Mouse (Mus musculus) heart, embryonic 10.5 days (tissue): ENCODE measurements around the gene Runx1. TPM values are rescaled to one million over a fixed set of nuclear protein-coding genes. Genes with fewer than 3 reads are reported as not detected.

Experiments used
- DNase-seq: peaks from one replicate; pipeline ENCODE4 v3.0.0-alpha.2; 2017; ENCODE audit warnings: low spot score
- H3K27ac ChIP-seq: fragments of 300-500 bp; sonication (generic); 2 replicates; pipeline ENCODE4 v1.5.1; 2016; ENCODE audit warnings: mild to moderate bottlenecking
- H3K27me3 ChIP-seq: fragments of 300-500 bp; sonication (generic); 2 replicates; pipeline ENCODE4 v1.6.1; 2016; ENCODE audit warnings: mild to moderate bottlenecking; ENCODE audit not compliant: poor library complexity, insufficient read depth, severe bottlenecking
- H3K36me3 ChIP-seq: fragments of 300-500 bp; sonication (generic); 2 replicates; pipeline ENCODE4 v1.6.1; 2016; ENCODE audit warnings: mild to moderate bottlenecking, moderate library complexity
- H3K4me1 ChIP-seq: fragments of 300-500 bp; sonication (generic); 2 replicates; pipeline ENCODE4 v1.6.1; 2016; ENCODE audit warnings: mild to moderate bottlenecking
- H3K4me3 ChIP-seq: fragments of 300-500 bp; sonication (generic); 2 replicates; pipeline ENCODE4 v1.5.1; 2016; ENCODE audit warnings: mild to moderate bottlenecking, moderate library complexity
- H3K9me3 ChIP-seq: fragments of 300-500 bp; sonication (generic); 2 replicates; pipeline ENCODE4 v1.6.1; 2016; ENCODE audit warnings: mild to moderate bottlenecking, moderate library complexity
- WGBS: fragments of 180-500 bp; shearing (Covaris S2); methylation state at CpG from one replicate; pipeline ENCODE4 v1.1.7; 2016; 5-methylcytosine and 5-hydroxymethylcytosine counted together
- polyA plus RNA-seq: library from polyadenylated mRNA; unstranded; fragments of >200 nt; fragmentation: Nextera tagmentation; extraction: Ambion mirVana; gene quantifications from 2 replicates; pipeline ENCODE4 v1.2.1, GENCODE M21; 2016

Gene Runx1
- polyA plus RNA-seq, 1 experiment from 2014 or later = 2.5 TPM

GRCm38 (mm10) chr16:92823381-92823862 is 2.5 kb downstream of the Runx1 start:
- WGBS = 47% methylated on average over 5 of the region's 5 CpGs
- peaks cover 93% of the 10 kb centered on the region for H3K27me3 ChIP-seq

GRCm38 (mm10) chr16:92822676-92823075 is 3.3 kb downstream of the Runx1 start:
- H3K4me1 ChIP-seq = peaks cover 30% of the 10 kb centered on the region
- no peaks in the 10 kb centered on the region for H3K36me3 ChIP-seq
- H3K27ac ChIP-seq = no peak overlapping the region
- H3K4me3 ChIP-seq = no peak overlapping the region
- H3K27me3 ChIP-seq = peaks cover 93% of the 10 kb centered on the region
- H3K9me3 ChIP-seq = no peaks in the 10 kb centered on the region
- WGBS = 79% methylated on average over 12 of the region's 12 CpGs
- no peak for DNase-seq

More at GRCm38 (mm10) chr16:92823381-92823862, 2.5 kb downstream of the Runx1 start:
- Histone ChIP-seq H3K4me1 (peaks cover 29% of the 10 kb centered on the region), H3K4me3 (no peak overlapping the region), H3K27ac (no peak overlapping the region), H3K36me3 (no peaks in the 10 kb centered on the region), H3K9me3 (no peaks in the 10 kb centered on the region)
- DNase-seq = no peak

- H3K27me3 ChIP-seq = peaks cover 92% of the 10 kb centered on the region
- H3K36me3 ChIP-seq = no peaks in the 10 kb centered on the region
- H3K9me3 ChIP-seq = no peaks in the 10 kb centered on the region
- no peak overlapping the region for H3K27ac ChIP-seq
- peaks cover 30% of the 10 kb centered on the region for H3K4me1 ChIP-seq
- peak; percentile 82 for DNase-seq
- no peak overlapping the region for H3K4me3 ChIP-seq
- 34% methylated on average over 14 of the region's 14 CpGs for WGBS
Observed at GRCm38 (mm10) chr16:92821938-92822629, 3.9 kb downstream of the Runx1 start.

- H3K36me3 ChIP-seq = no peaks in the 10 kb centered on the region
- no peaks in the 10 kb centered on the region for H3K9me3 ChIP-seq
- H3K27me3 ChIP-seq = peaks cover 92% of the 10 kb centered on the region
- DNase-seq = no peak
- WGBS = 68% methylated on average over 5 of the region's 5 CpGs
- no peak overlapping the region for H3K27ac ChIP-seq
- no peak overlapping the region for H3K4me3 ChIP-seq
- H3K4me1 ChIP-seq = peaks cover 30% of the 10 kb centered on the region
Observed at GRCm38 (mm10) chr16:92821596-92821937, 4.4 kb downstream of the Runx1 start.

- Histone ChIP-seq H3K9me3 (no peaks in the 10 kb centered on the region), H3K36me3 (no peaks in the 10 kb centered on the region), H3K27ac (no peak overlapping the region), H3K4me1 (peaks cover 30% of the 10 kb centered on the region), H3K4me3 (no peak overlapping the region), H3K27me3 (peaks cover 89% of the 10 kb centered on the region)
- 87% methylated on average over 6 of the region's 6 CpGs for WGBS
- no peak for DNase-seq
Observed at GRCm38 (mm10) chr16:92820451-92820850, 5.5 kb downstream of the Runx1 start.

- DNase-seq = no peak
- Histone ChIP-seq H3K9me3 (no peaks in the 10 kb centered on the region), H3K4me1 (peaks cover 25% of the 10 kb centered on the region), H3K27ac (no peak overlapping the region), H3K27me3 (peaks cover 73% of the 10 kb centered on the region), H3K36me3 (no peaks in the 10 kb centered on the region), H3K4me3 (no peak overlapping the region)
- WGBS = 68% methylated on average over 8 of the region's 8 CpGs
Observed at GRCm38 (mm10) chr16:92818480-92819269, 7.3 kb downstream of the Runx1 start.

- DNase-seq = no peak
- Histone ChIP-seq H3K9me3 (no peaks in the 10 kb centered on the region), H3K4me3 (no peak overlapping the region), H3K27me3 (peaks cover 57% of the 10 kb centered on the region), H3K27ac (no peak overlapping the region), H3K36me3 (no peaks in the 10 kb centered on the region), H3K4me1 (peaks cover 12% of the 10 kb centered on the region; the same call in 1 of the 2 replicates)
- 86% methylated on average over 7 of the region's 7 CpGs for WGBS
Observed at GRCm38 (mm10) chr16:92816092-92816491, 9.9 kb downstream of the Runx1 start.

GRCm38 (mm10) chr16:92815195-92815527 is 10.8 kb downstream of the Runx1 start:
- H3K36me3 ChIP-seq = no peaks in the 10 kb centered on the region
- WGBS = 80% methylated on average over 2 of the region's 2 CpGs
- no peaks in the 10 kb centered on the region for H3K9me3 ChIP-seq
- H3K4me1 ChIP-seq = peaks cover 14% of the 10 kb centered on the region
- DNase-seq = no peak
- peaks cover 55% of the 10 kb centered on the region for H3K27me3 ChIP-seq
- H3K4me3 ChIP-seq = no peak overlapping the region
- H3K27ac ChIP-seq = no peak overlapping the region

- Histone ChIP-seq H3K9me3 (no peaks in the 10 kb centered on the region), H3K27ac (no peak overlapping the region), H3K27me3 (peaks cover 53% of the 10 kb centered on the region), H3K4me3 (no peak overlapping the region), H3K36me3 (no peaks in the 10 kb centered on the region), H3K4me1 (peaks cover 20% of the 10 kb centered on the region)
- WGBS = 76% methylated on average over 5 of the region's 5 CpGs
- no peak for DNase-seq
Observed at GRCm38 (mm10) chr16:92814366-92815194, 11.4 kb downstream of the Runx1 start.

GRCm38 (mm10) chr16:92812405-92812804 is 13.5 kb downstream of the Runx1 start:
- 17% methylated on average over 3 of the region's 3 CpGs for WGBS
- no peak for DNase-seq
- Histone ChIP-seq H3K36me3 (no peaks in the 10 kb centered on the region), H3K9me3 (no peaks in the 10 kb centered on the region), H3K4me3 (no peak overlapping the region), H3K27me3 (peaks cover 34% of the 10 kb centered on the region), H3K4me1 (peaks cover 21% of the 10 kb centered on the region), H3K27ac (no peak overlapping the region)

- DNase-seq = no peak
- Histone ChIP-seq H3K4me1 (peaks cover 21% of the 10 kb centered on the region), H3K27me3 (peaks cover 20% of the 10 kb centered on the region), H3K36me3 (no peaks in the 10 kb centered on the region), H3K9me3 (no peaks in the 10 kb centered on the region), H3K27ac (no peak overlapping the region), H3K4me3 (no peak overlapping the region)
- 79% methylated on average over 8 of the region's 8 CpGs for WGBS
Observed at GRCm38 (mm10) chr16:92810568-92811240, 15.2 kb downstream of the Runx1 start.

GRCm38 (mm10) chr16:92807772-92808171 is 18.2 kb downstream of the Runx1 start:
- no peak overlapping the region for H3K27ac ChIP-seq
- WGBS = 82% methylated on average over 8 of the region's 8 CpGs
- H3K36me3 ChIP-seq = no peaks in the 10 kb centered on the region
- no peak overlapping the region for H3K4me3 ChIP-seq
- H3K9me3 ChIP-seq = no peaks in the 10 kb centered on the region
- H3K27me3 ChIP-seq = peaks cover 29% of the 10 kb centered on the region
- no peak for DNase-seq
- H3K4me1 ChIP-seq = peaks cover 20% of the 10 kb centered on the region
